Mouse (Mus musculus): Measurements from ENCODE around the gene Clcn5. TPM values are rescaled to one million over a fixed set of nuclear protein-coding genes. Genes with fewer than 3 reads are reported as not detected.

Clcn5 gene
- polyA plus RNA-seq, 1 experiment, result 3.4 TPM

GRCm38 (mm10) chrX:7121618-7122280, 197.4 kb downstream of the Clcn5 start:
- Histone ChIP-seq H3K27ac (ENCODE audit: control insufficient read depth, insufficient read depth, low read depth, low read length, poor library complexity) (no peak overlapping the region), H3K4me3 (replicated peaks; ENCODE audit: control insufficient read depth, low read depth, low read length) (no peak overlapping the region), H3K4me1 (ENCODE audit: control insufficient read depth, insufficient read depth, low read length) (no peaks in the 10 kb centered on the region)
- TF ChIP-seq CTCF (IDR thresholded peaks at IDR 0.05; ENCODE audit: control insufficient read depth, insufficient read depth, low read length) (no peak), POLR2A (IDR thresholded peaks at IDR 0.05; ENCODE audit: borderline replicate concordance, control insufficient read depth, low read depth, low read length) (no peak)
- 27% methylated on average over 4 of the region's 4 CpGs for WGBS

- no peak overlapping the region for H3K27ac ChIP-seq (ENCODE audit: control insufficient read depth, insufficient read depth, low read depth, low read length, poor library complexity)
- no peaks in the 10 kb centered on the region for H3K4me1 ChIP-seq (ENCODE audit: control insufficient read depth, insufficient read depth, low read length)
- H3K4me3 ChIP-seq (replicated peaks; ENCODE audit: control insufficient read depth, low read depth, low read length), result no peak overlapping the region
- TF ChIP-seq CTCF (IDR thresholded peaks at IDR 0.05; ENCODE audit: control insufficient read depth, insufficient read depth, low read length), result no peak
- no peak for TF ChIP-seq POLR2A (IDR thresholded peaks at IDR 0.05; ENCODE audit: borderline replicate concordance, control insufficient read depth, low read depth, low read length)
- WGBS, result 84% methylated on average over 3 of the region's 3 CpGs
These were observed 204.3 kb downstream of the Clcn5 start for GRCm38 (mm10) chrX:7114885-7115284.

Other genes with a start within 250 kb of the Clcn5 start
- gene Usp27x, start 56.5 kb upstream of the Clcn5 start, polyA plus RNA-seq (2011; ENCODE audit: insufficient read depth, insufficient read length, low replicate concordance, missing spikeins), result 1.0 TPM in 1 of 2 replicates, not detected in the other